Mouse (Mus musculus) lung, embryonic 15.5 days (tissue): ENCODE results near the gene Fam171a1. TPM values are rescaled to one million over a fixed set of nuclear protein-coding genes. Genes with fewer than 3 reads are reported as not detected.
A peak's percentile ranks its signal among the peaks of the same experiment; 100 is the strongest.

Experiments used
- ATAC-seq: fragments of 200-750 bp; cut with Nextera tagmentation; 2 replicates; pipeline ENCODE4 v1.8.0; 2017; ENCODE audit warnings: moderate number of reproducible peaks, borderline replicate concordance; ENCODE audit not compliant: low FRiP score, low TSS enrichment; ENCODE audit errors: extremely low read depth
- H3K27ac ChIP-seq: fragments of 300-500 bp; sonication (generic); 2 replicates; pipeline ENCODE4 v1.5.1; 2015; ENCODE audit warnings: moderate library complexity, mild to moderate bottlenecking, inconsistent platforms
- H3K27me3 ChIP-seq: fragments of 300-500 bp; sonication (generic); 2 replicates; pipeline ENCODE4 v1.6.1; 2015; ENCODE audit warnings: inconsistent platforms
- H3K36me3 ChIP-seq: fragments of 300-500 bp; sonication (generic); 2 replicates; pipeline ENCODE4 v1.6.1; 2015; ENCODE audit warnings: inconsistent platforms
- H3K4me1 ChIP-seq: fragments of 300-500 bp; sonication (generic); 2 replicates; pipeline ENCODE4 v1.6.1; 2015; ENCODE audit warnings: inconsistent platforms
- H3K4me2 ChIP-seq: fragments of 300-500 bp; sonication (generic); 2 replicates; pipeline ENCODE4 v1.6.1; 2015; ENCODE audit warnings: inconsistent platforms, mild to moderate bottlenecking, moderate library complexity
- H3K4me3 ChIP-seq: fragments of 300-500 bp; sonication (generic); 2 replicates; pipeline ENCODE4 v1.5.1; 2015; ENCODE audit warnings: mild to moderate bottlenecking, inconsistent platforms
- H3K9ac ChIP-seq: fragments of 300-500 bp; sonication (generic); 2 replicates; pipeline ENCODE4 v1.6.1; 2015; ENCODE audit warnings: inconsistent platforms
- H3K9me3 ChIP-seq: fragments of 300-500 bp; sonication (generic); 2 replicates; pipeline ENCODE4 v1.6.1; 2016; ENCODE audit warnings: inconsistent platforms
- WGBS: fragments of 180-500 bp; shearing (Covaris S2); methylation state at CpG from one replicate; pipeline ENCODE4 v1.1.7; 2015; 5-methylcytosine and 5-hydroxymethylcytosine counted together
- polyA plus RNA-seq: library from polyadenylated mRNA; unstranded; fragments of >200 nt; fragmentation: Nextera tagmentation; extraction: Ambion mirVana; gene quantifications from 2 replicates; pipeline ENCODE4 v1.2.1, GENCODE M21; 2015

Fam171a1 gene
- polyA plus RNA-seq, 1 experiment from 2014 or later: 56.2 TPM

DNA sequence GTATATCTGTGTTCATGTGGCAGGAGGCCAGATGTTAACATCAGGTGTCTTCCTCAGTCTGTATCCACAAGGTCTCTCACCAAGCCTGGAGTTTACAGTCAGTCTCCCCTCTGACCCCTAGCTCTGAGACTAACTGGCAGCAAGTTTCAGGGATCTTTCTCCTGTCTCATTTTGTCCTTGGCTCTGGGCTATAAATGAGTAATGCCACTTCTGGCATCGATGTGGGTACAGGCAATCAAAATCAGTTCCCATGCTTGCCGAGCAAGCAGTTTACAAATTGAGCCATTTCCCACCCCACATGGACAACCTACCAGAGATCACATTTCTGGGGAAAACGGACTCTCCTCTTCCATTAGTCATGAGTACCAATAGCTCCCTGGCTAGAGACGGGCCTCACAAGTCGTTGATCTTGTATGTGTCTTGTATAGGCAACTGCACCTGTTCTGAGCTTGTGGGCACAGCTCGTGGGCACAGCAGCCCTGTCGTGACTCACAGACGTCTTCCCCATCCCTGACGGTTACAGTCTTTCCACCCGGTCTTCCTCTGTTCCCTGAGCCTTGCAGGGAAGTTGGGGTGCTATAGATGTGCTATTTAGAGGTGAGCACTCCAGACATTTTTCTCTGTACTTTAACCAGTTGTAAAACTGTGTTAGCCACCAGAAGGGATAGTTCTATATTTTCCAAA is 43.8 kb downstream of the Fam171a1 start:
- no peak for ATAC-seq
- no peaks in the 10 kb centered on the region for H3K36me3 ChIP-seq

DNA sequence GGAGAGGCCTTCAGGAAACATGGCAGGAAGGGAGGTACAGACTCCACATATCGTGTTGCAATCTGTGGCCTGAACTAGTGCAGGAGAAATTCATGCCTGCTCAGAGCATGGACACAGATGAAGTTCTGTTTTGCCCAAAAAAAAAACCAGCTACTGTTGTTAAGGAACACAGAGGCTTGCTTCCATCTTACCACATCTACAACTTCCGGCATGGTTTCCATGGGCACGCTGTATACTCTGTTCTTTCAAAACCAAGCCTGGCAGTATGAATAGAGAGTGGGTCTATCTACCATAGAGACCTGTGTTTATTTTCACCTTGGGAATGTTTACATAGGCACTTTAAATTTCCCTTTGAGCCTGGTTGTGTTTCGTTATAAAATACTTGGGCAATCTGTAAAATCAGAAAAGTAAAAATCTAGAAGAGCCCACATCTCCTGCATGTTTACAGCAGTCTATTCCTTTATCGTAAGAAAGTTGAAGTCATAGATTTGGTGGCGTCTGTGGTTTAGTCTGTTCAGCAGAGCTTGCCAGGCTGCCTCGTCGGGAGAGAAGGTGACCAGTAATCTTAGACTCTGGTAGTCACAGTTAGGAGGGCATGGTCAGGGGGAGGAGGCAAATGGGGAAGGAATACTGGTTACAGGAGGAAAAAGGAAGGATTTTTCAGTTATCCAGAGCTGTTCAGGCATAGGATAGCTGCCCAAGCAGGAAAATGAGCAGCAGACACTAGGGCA is 44.8 kb downstream of the Fam171a1 start:
- no peaks in the 10 kb centered on the region for H3K36me3 ChIP-seq
- WGBS: 35% methylated on average over 8 of the region's 8 CpGs
- H3K4me1 ChIP-seq: peaks cover 45% of the 10 kb centered on the region
- no peak overlapping the region for H3K9ac ChIP-seq
- peak overlapping the region; percentile 1; the same call in 1 of the 2 replicates for H3K4me2 ChIP-seq
- peak overlapping the region; percentile 68 for H3K27ac ChIP-seq
- H3K9me3 ChIP-seq: no peaks in the 10 kb centered on the region
- no peak overlapping the region for H3K4me3 ChIP-seq
- ATAC-seq: no peak; the same call in 1 of the 2 replicates
- no peaks in the 10 kb centered on the region for H3K27me3 ChIP-seq

More for the DNA sequence above, 43.8 kb downstream of the Fam171a1 start:
- 64% methylated on average over 10 of the region's 10 CpGs for WGBS
- H3K27me3 ChIP-seq: no peaks in the 10 kb centered on the region
- peaks cover 54% of the 10 kb centered on the region for H3K4me1 ChIP-seq
- no peak overlapping the region for H3K4me2 ChIP-seq
- no peak overlapping the region for H3K4me3 ChIP-seq
- H3K9ac ChIP-seq: no peak overlapping the region
- H3K9me3 ChIP-seq: no peaks in the 10 kb centered on the region
- no peak overlapping the region for H3K27ac ChIP-seq

GRCm38 (mm10) chr2:3161578-3161977 is 47.6 kb downstream of the Fam171a1 start:
- Histone ChIP-seq H3K4me2 (no peak overlapping the region), H3K36me3 (no peaks in the 10 kb centered on the region), H3K9ac (no peak overlapping the region), H3K4me3 (no peak overlapping the region), H3K9me3 (no peaks in the 10 kb centered on the region), H3K27me3 (no peaks in the 10 kb centered on the region), H3K27ac (no peak overlapping the region), H3K4me1 (peaks cover 48% of the 10 kb centered on the region)
- WGBS: 30% methylated on average over 1 of the region's 1 CpGs
- no peak for ATAC-seq

DNA sequence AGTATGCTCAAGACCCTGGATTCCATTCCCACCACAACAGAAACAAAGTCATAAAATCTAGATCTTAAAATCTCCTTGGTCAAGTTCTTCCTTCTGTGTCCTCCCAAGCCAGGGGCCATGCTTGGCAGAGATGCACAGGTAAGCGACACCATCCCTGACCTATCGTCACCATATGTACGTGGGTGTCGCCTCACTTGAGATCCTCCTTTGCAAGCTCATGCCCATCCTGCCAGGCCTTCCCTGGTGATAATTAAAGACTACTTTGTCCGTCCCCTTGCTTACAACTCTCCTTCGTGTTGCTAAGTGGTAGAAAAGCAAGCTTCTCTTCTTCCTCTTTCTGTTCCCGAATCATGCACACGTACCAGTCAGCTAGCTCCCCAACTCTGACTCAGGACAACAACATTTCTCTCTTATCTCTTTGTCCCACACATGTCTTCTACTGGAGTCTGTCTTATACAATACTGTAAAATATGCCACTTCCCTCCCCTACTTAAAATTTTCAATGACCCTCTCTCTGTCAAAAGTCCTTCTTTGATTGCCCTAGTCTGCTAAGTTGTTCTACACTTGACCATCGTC is 49.6 kb downstream of the Fam171a1 start:
- Histone ChIP-seq H3K27me3 (no peaks in the 10 kb centered on the region), H3K27ac (no peak overlapping the region), H3K9me3 (no peaks in the 10 kb centered on the region), H3K4me1 (peaks cover 36% of the 10 kb centered on the region), H3K4me2 (no peak overlapping the region), H3K9ac (no peak overlapping the region), H3K36me3 (no peaks in the 10 kb centered on the region), H3K4me3 (no peak overlapping the region)
- no peak for ATAC-seq
- 78% methylated on average over 9 of the region's 9 CpGs for WGBS

- H3K4me1 ChIP-seq: peaks cover 27% of the 10 kb centered on the region; the same call in 1 of the 2 replicates
- peak overlapping the region; percentile 55 for H3K27ac ChIP-seq
- ATAC-seq: no peak
- H3K9ac ChIP-seq: no peak overlapping the region
- 74% methylated on average over 8 of the region's 8 CpGs for WGBS
- H3K4me3 ChIP-seq: no peak overlapping the region
- H3K27me3 ChIP-seq: no peaks in the 10 kb centered on the region
- no peaks in the 10 kb centered on the region for H3K36me3 ChIP-seq
- H3K9me3 ChIP-seq: no peaks in the 10 kb centered on the region
- H3K4me2 ChIP-seq: no peak overlapping the region
Measured at GRCm38 (mm10) chr2:3165037-3165600, 51.1 kb downstream of the Fam171a1 start.

DNA sequence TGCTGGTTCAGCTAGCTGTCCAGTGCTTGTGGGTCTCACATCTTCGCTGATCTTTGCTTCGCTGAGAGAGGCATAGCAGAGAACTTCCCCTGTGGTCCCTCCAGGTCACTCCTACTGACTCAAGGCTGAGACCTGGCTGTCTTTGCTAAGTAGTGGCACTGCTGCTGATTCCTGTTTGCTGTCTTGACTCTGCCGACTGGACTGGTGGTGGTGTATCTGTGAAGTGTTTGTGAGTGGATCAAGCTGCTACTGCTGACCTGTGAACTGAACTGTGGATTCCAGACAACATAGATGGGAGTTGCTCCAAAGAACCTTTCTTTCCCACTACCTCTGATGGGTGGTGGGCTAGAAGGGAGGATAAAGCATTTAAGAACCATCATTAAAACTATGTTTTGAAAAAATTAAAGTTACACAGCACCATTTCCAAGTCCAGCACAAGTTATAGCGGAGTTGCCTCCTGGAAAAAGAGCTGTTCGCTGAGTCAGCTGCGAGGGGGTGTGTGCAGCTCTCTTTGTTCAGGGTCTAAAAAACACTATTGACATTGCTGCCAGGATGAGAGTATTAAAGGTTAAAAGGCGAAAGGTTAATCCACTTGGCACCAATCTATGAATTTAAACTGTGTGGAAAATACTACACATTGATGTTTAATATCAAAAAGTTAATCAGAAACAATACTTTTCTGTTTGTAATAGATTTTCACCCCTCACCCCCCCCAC is 52.0 kb downstream of the Fam171a1 start:
- Histone ChIP-seq H3K36me3 (no peaks in the 10 kb centered on the region), H3K9ac (no peak overlapping the region), H3K4me1 (peaks cover 32% of the 10 kb centered on the region), H3K4me3 (no peak overlapping the region), H3K27ac (peak overlapping the region; percentile 54), H3K9me3 (no peaks in the 10 kb centered on the region), H3K27me3 (no peaks in the 10 kb centered on the region), H3K4me2 (no peak overlapping the region)
- ATAC-seq: peak; percentile 86
- WGBS: 40% methylated on average over 7 of the region's 7 CpGs

GRCm38 (mm10) chr2:3168719-3169402 is 54.8 kb downstream of the Fam171a1 start:
- Histone ChIP-seq H3K9ac (no peak overlapping the region), H3K27ac (no peak overlapping the region), H3K9me3 (no peaks in the 10 kb centered on the region), H3K27me3 (no peaks in the 10 kb centered on the region), H3K4me1 (peaks cover 48% of the 10 kb centered on the region), H3K4me2 (no peak overlapping the region), H3K4me3 (no peak overlapping the region), H3K36me3 (no peaks in the 10 kb centered on the region)
- 63% methylated on average over 14 of the region's 14 CpGs for WGBS
- no peak for ATAC-seq

DNA sequence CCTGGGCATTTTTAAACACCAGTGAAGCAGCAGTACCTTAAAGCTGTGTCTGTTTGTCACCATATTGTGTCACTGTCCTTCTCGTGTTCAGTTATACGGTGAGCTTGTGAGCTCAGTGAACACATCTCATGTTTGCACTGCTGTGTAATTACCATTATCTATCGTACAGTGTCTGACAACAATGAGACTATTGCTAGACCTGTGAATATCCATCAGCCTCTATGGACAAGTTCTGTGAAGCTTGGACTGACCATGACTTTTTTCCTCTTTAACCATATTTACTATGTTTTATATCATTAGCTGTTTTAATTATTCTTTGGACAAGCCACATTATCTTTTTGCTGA is 55.4 kb downstream of the Fam171a1 start:
- Histone ChIP-seq H3K36me3 (no peaks in the 10 kb centered on the region), H3K9ac (no peak overlapping the region), H3K9me3 (no peaks in the 10 kb centered on the region), H3K27me3 (no peaks in the 10 kb centered on the region), H3K4me3 (no peak overlapping the region), H3K27ac (no peak overlapping the region), H3K4me2 (no peak overlapping the region), H3K4me1 (peaks cover 53% of the 10 kb centered on the region)
- no peak for ATAC-seq
- WGBS: 76% methylated on average over 3 of the region's 3 CpGs

DNA sequence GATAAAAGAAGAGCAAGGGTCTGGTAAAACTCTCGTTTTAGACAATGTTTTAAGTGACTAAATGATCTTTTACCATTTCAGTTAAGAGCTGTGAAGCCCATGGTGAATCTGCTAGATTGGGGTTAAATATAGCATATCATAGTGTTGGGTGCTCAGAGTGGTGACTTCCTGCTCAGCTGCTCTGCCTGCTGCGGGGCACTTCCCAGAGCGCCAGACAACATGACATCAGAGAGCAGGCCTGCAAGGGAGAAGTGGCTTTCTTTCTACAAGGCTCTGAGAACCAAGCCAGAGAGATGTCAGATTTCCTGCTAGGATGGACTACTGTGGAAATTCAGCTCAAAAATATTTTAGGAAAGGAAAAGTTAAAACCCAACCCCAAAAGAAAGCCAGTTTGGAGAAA is 57.8 kb downstream of the Fam171a1 start:
- Histone ChIP-seq H3K9ac (no peak overlapping the region), H3K4me2 (no peak overlapping the region), H3K27me3 (no peaks in the 10 kb centered on the region), H3K4me3 (no peak overlapping the region), H3K4me1 (peaks cover 41% of the 10 kb centered on the region), H3K27ac (peak overlapping the region; percentile 80), H3K9me3 (no peaks in the 10 kb centered on the region), H3K36me3 (no peaks in the 10 kb centered on the region)
- WGBS: 23% methylated on average over 3 of the region's 3 CpGs
- ATAC-seq: no peak

GRCm38 (mm10) chr2:3172656-3173055 is 58.6 kb downstream of the Fam171a1 start:
- no peak overlapping the region for H3K4me2 ChIP-seq
- 47% methylated on average over 3 of the region's 3 CpGs for WGBS

GRCm38 (mm10) chr2:3174890-3175289 is 60.9 kb downstream of the Fam171a1 start:
- 72% methylated on average over 5 of the region's 5 CpGs for WGBS
- H3K27me3 ChIP-seq: no peaks in the 10 kb centered on the region
- H3K4me1 ChIP-seq: peaks cover 48% of the 10 kb centered on the region
- no peak overlapping the region for H3K4me2 ChIP-seq
- H3K27ac ChIP-seq: no peak overlapping the region
- peaks cover 7% of the 10 kb centered on the region; the same call in 1 of the 2 replicates for H3K36me3 ChIP-seq
- no peak overlapping the region for H3K9ac ChIP-seq
- ATAC-seq: no peak
- no peak overlapping the region for H3K4me3 ChIP-seq
- H3K9me3 ChIP-seq: no peaks in the 10 kb centered on the region

More at GRCm38 (mm10) chr2:3172656-3173055, 58.6 kb downstream of the Fam171a1 start:
- Histone ChIP-seq H3K4me3 (no peak overlapping the region), H3K4me1 (peaks cover 35% of the 10 kb centered on the region), H3K9ac (no peak overlapping the region), H3K9me3 (no peaks in the 10 kb centered on the region), H3K27ac (peak overlapping the region; percentile 80), H3K36me3 (no peaks in the 10 kb centered on the region), H3K27me3 (no peaks in the 10 kb centered on the region)
- ATAC-seq: peak; percentile 47; the same call in 1 of the 2 replicates
